Mouse (Mus musculus): ENCODE data around the gene Dyrk1a. TPM values are rescaled to one million over a fixed set of nuclear protein-coding genes. Genes with fewer than 3 reads are reported as not detected.

Dyrk1a gene
- polyA plus RNA-seq, 1 experiment from 2014 or later: 9.0 TPM

- no peak for ATAC-seq (ENCODE audit: insufficient number of reproducible peaks, insufficient read depth, low FRiP score, low TSS enrichment)
- H3K9me3 ChIP-seq: no peaks in the 10 kb centered on the region
- peaks cover 10% of the 10 kb centered on the region for H3K36me3 ChIP-seq
- H3K27me3 ChIP-seq: no peaks in the 10 kb centered on the region
- no peak overlapping the region for H3K9ac ChIP-seq
- H3K4me1 ChIP-seq: peaks cover 6% of the 10 kb centered on the region; the same call in 1 of the 2 replicates
- H3K4me2 ChIP-seq (replicated peaks): no peak overlapping the region
- WGBS: 89% methylated on average over 5 of the region's 5 CpGs
- no peak overlapping the region for H3K27ac ChIP-seq
- H3K4me3 ChIP-seq: no peak overlapping the region
These were observed 49.5 kb downstream of the Dyrk1a start for GRCm38 (mm10) chr16:94619301-94619700.

- H3K27ac ChIP-seq: no peak overlapping the region
- WGBS: 88% methylated on average over 4 of the region's 4 CpGs
- H3K4me3 ChIP-seq: no peak overlapping the region
- no peak overlapping the region for H3K9ac ChIP-seq
- H3K36me3 ChIP-seq: peaks cover 6% of the 10 kb centered on the region; the same call in 1 of the 2 replicates
- no peak for ATAC-seq (ENCODE audit: insufficient number of reproducible peaks, insufficient read depth, low FRiP score, low TSS enrichment)
- H3K4me1 ChIP-seq: peaks cover 6% of the 10 kb centered on the region; the same call in 1 of the 2 replicates
- H3K4me2 ChIP-seq (replicated peaks): no peak overlapping the region
- no peaks in the 10 kb centered on the region for H3K27me3 ChIP-seq
- H3K9me3 ChIP-seq: no peaks in the 10 kb centered on the region
These were observed 55.1 kb downstream of the Dyrk1a start for GRCm38 (mm10) chr16:94624871-94625270.

GRCm38 (mm10) chr16:94625639-94626038 lies 55.8 kb downstream of the Dyrk1a start:
- ATAC-seq (ENCODE audit: insufficient number of reproducible peaks, insufficient read depth, low FRiP score, low TSS enrichment): no peak
- H3K4me2 ChIP-seq (replicated peaks): no peak overlapping the region
- no peak overlapping the region for H3K4me3 ChIP-seq
- H3K4me1 ChIP-seq: peaks cover 6% of the 10 kb centered on the region; the same call in 1 of the 2 replicates
- H3K27ac ChIP-seq: no peak overlapping the region
- H3K9ac ChIP-seq: no peak overlapping the region
- no peaks in the 10 kb centered on the region for H3K9me3 ChIP-seq
- 91% methylated on average over 7 of the region's 7 CpGs for WGBS
- no peaks in the 10 kb centered on the region for H3K36me3 ChIP-seq
- no peaks in the 10 kb centered on the region for H3K27me3 ChIP-seq

- ATAC-seq (ENCODE audit: insufficient number of reproducible peaks, insufficient read depth, low FRiP score, low TSS enrichment): no peak
- no peaks in the 10 kb centered on the region for H3K36me3 ChIP-seq
- H3K4me2 ChIP-seq (replicated peaks): no peak overlapping the region
- H3K4me1 ChIP-seq: peaks cover 15% of the 10 kb centered on the region; the same call in 1 of the 2 replicates
- WGBS: 45% methylated on average over 5 of the region's 5 CpGs
- no peak overlapping the region for H3K27ac ChIP-seq
- no peaks in the 10 kb centered on the region for H3K9me3 ChIP-seq
- no peaks in the 10 kb centered on the region for H3K27me3 ChIP-seq
- H3K9ac ChIP-seq: no peak overlapping the region
- H3K4me3 ChIP-seq: no peak overlapping the region
These were observed 57.9 kb downstream of the Dyrk1a start for GRCm38 (mm10) chr16:94627736-94628135.

- Histone ChIP-seq H3K27ac (no peak overlapping the region), H3K9ac (no peak overlapping the region), H3K4me1 (peaks cover 19% of the 10 kb centered on the region; the same call in 1 of the 2 replicates), H3K9me3 (no peaks in the 10 kb centered on the region), H3K27me3 (no peaks in the 10 kb centered on the region), H3K4me2 (replicated peaks) (no peak overlapping the region), H3K4me3 (no peak overlapping the region), H3K36me3 (no peaks in the 10 kb centered on the region)
- ATAC-seq (ENCODE audit: insufficient number of reproducible peaks, insufficient read depth, low FRiP score, low TSS enrichment): no peak
- WGBS: 89% methylated on average over 9 of the region's 9 CpGs
These were observed 59.3 kb downstream of the Dyrk1a start for GRCm38 (mm10) chr16:94628976-94629729.

GRCm38 (mm10) chr16:94631984-94632383 lies 62.2 kb downstream of the Dyrk1a start:
- Histone ChIP-seq H3K9ac (no peak overlapping the region), H3K36me3 (no peaks in the 10 kb centered on the region), H3K9me3 (no peaks in the 10 kb centered on the region), H3K27me3 (no peaks in the 10 kb centered on the region), H3K4me1 (peaks cover 19% of the 10 kb centered on the region; the same call in 1 of the 2 replicates), H3K27ac (peak overlapping the region; percentile 30; the same call in 1 of the 2 replicates), H3K4me3 (no peak overlapping the region), H3K4me2 (replicated peaks) (no peak overlapping the region)
- 22% methylated on average over 5 of the region's 5 CpGs for WGBS
- peak; percentile 86; the same call in 1 of the 2 replicates for ATAC-seq (ENCODE audit: insufficient number of reproducible peaks, insufficient read depth, low FRiP score, low TSS enrichment)

DNA sequence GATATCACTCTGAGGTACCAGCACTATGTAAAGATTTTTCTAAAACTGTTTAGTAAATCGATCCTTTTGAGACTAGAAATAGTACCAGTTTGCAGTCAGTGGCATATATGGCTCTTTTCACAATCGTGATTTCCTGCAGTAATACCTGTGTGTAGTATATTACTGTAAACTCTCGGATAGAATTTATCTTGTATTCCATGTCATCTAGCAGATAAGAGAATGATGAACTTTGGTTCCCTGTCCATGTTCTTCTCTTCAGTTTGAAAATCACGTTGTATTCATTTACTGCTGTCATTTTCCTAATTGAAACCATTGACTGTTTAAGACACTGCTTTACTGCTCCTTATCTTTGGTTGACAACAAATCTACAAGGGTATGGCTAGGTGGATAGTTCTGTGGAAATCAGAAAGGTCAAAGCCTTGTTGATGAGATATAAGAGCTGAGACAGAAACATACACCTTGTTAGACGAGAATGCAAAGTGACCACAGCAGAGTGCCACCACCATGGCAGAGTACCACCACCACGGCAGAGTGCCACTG lies 62.7 kb downstream of the Dyrk1a start:
- Histone ChIP-seq H3K9ac (no peak overlapping the region), H3K4me1 (peaks cover 22% of the 10 kb centered on the region; the same call in 1 of the 2 replicates), H3K9me3 (no peaks in the 10 kb centered on the region), H3K27me3 (no peaks in the 10 kb centered on the region), H3K27ac (no peak overlapping the region), H3K4me2 (replicated peaks) (no peak overlapping the region), H3K4me3 (no peak overlapping the region), H3K36me3 (no peaks in the 10 kb centered on the region)
- no peak for ATAC-seq (ENCODE audit: insufficient number of reproducible peaks, insufficient read depth, low FRiP score, low TSS enrichment)
- WGBS: 73% methylated on average over 6 of the region's 6 CpGs

DNA sequence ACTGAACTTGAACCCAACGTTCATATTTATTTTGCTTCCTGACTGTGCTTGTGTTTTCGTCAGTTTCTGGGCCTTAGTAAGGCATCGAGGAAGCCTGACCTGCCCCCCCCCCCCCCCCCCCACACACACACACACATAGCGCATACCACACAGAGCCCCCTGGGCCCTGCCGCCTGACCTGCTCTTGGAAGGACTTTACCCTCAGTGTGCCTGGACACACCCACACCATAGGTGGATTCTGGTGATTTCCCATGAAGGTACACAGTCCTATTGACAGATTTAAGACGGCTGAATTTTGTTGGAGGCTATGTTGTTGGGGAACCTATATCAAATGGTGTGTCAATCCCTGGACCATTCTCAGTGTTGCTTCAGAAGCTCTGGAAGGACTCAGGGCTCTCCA lies 63.2 kb downstream of the Dyrk1a start:
- Histone ChIP-seq H3K9me3 (no peaks in the 10 kb centered on the region), H3K9ac (no peak overlapping the region), H3K4me2 (replicated peaks) (no peak overlapping the region), H3K27ac (no peak overlapping the region), H3K4me1 (peaks cover 20% of the 10 kb centered on the region; the same call in 1 of the 2 replicates), H3K36me3 (no peaks in the 10 kb centered on the region), H3K27me3 (no peaks in the 10 kb centered on the region), H3K4me3 (no peak overlapping the region)
- 83% methylated on average over 5 of the region's 6 CpGs for WGBS
- no peak for ATAC-seq (ENCODE audit: insufficient number of reproducible peaks, insufficient read depth, low FRiP score, low TSS enrichment)

DNA sequence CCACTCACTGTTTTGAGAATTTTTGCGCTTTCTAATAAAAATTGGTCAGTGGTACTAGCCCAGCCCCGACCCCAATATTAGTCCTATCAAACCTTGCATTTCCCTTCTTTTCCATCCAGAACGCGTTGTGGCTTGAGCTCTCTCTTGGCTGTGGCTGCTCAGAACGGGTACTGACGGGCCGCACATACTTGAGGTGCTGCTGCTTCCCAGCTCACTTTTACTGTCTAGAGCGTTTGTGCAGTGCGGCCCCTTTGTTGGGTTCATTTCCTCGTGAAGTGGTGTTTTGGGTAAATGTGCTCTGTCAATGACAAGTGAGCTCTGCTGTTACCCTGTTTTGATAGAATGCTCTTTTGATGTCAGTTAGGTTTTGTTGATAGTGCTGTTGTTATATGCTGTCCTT lies 67.6 kb downstream of the Dyrk1a start:
- Histone ChIP-seq H3K9me3 (no peaks in the 10 kb centered on the region), H3K4me1 (peaks cover 11% of the 10 kb centered on the region; the same call in 1 of the 2 replicates), H3K27ac (no peak overlapping the region), H3K4me3 (no peak overlapping the region), H3K36me3 (no peaks in the 10 kb centered on the region), H3K27me3 (no peaks in the 10 kb centered on the region), H3K4me2 (replicated peaks) (no peak overlapping the region), H3K9ac (no peak overlapping the region)
- WGBS: 73% methylated on average over 10 of the region's 10 CpGs
- no peak for ATAC-seq (ENCODE audit: insufficient number of reproducible peaks, insufficient read depth, low FRiP score, low TSS enrichment)

- Histone ChIP-seq H3K27ac (no peak overlapping the region), H3K9ac (no peak overlapping the region), H3K9me3 (no peaks in the 10 kb centered on the region), H3K4me1 (0 out of 2 replicates have a peak, but pooled peaks cover 3% of the 10 kb centered on the region), H3K36me3 (no peaks in the 10 kb centered on the region), H3K27me3 (no peaks in the 10 kb centered on the region), H3K4me3 (no peak overlapping the region), H3K4me2 (replicated peaks) (no peak overlapping the region)
- ATAC-seq (ENCODE audit: insufficient number of reproducible peaks, insufficient read depth, low FRiP score, low TSS enrichment): no peak
- WGBS: 95% methylated on average over 2 of the region's 2 CpGs
These were observed 72.0 kb downstream of the Dyrk1a start for GRCm38 (mm10) chr16:94641799-94642198.

DNA sequence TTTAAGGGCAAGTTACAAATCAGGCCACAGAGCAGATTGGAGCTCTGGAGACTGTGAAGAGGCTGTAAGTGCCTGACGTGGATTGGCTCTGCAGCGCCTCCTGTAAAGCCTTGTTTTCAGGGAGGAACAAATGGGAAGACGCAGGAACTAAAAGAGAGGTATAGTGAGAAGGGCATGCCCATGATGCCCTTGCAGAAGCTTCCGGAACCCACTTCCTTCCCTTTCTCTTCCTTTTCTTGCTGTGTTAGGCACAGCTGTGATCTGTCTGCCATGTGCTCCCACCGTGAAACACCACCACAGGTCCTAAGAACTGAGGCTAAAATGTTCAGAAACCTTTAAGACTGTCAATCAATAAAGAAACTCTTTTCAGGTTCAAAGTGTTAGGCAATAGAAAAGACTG lies 77.3 kb downstream of the Dyrk1a start:
- ATAC-seq (ENCODE audit: insufficient number of reproducible peaks, insufficient read depth, low FRiP score, low TSS enrichment): no peak
- Histone ChIP-seq H3K4me1 (peaks cover 13% of the 10 kb centered on the region; the same call in 1 of the 2 replicates), H3K9me3 (no peaks in the 10 kb centered on the region), H3K27ac (no peak overlapping the region), H3K9ac (no peak overlapping the region), H3K27me3 (no peaks in the 10 kb centered on the region), H3K4me3 (no peak overlapping the region), H3K36me3 (no peaks in the 10 kb centered on the region), H3K4me2 (replicated peaks) (no peak overlapping the region)
- 78% methylated on average over 5 of the region's 5 CpGs for WGBS

GRCm38 (mm10) chr16:94647925-94648324 lies 78.1 kb downstream of the Dyrk1a start:
- no peak overlapping the region for H3K27ac ChIP-seq
- WGBS: 92% methylated on average over 2 of the region's 2 CpGs
- no peak overlapping the region for H3K4me3 ChIP-seq
- no peak for ATAC-seq (ENCODE audit: insufficient number of reproducible peaks, insufficient read depth, low FRiP score, low TSS enrichment)
- peaks cover 13% of the 10 kb centered on the region; the same call in 1 of the 2 replicates for H3K4me1 ChIP-seq
- H3K27me3 ChIP-seq: no peaks in the 10 kb centered on the region
- no peaks in the 10 kb centered on the region for H3K36me3 ChIP-seq
- H3K9ac ChIP-seq: no peak overlapping the region
- H3K4me2 ChIP-seq (replicated peaks): no peak overlapping the region
- H3K9me3 ChIP-seq: no peaks in the 10 kb centered on the region
